Mouse (Mus musculus): ENCODE results near the gene Mblac1.

Gene Mblac1

GRCm38 (mm10) chr5:138233778-138234177 is 39.7 kb downstream of the Mblac1 start:
- H3K27me3 ChIP-seq (ENCODE audit: control insufficient read depth, insufficient read depth, low read length, poor library complexity, severe bottlenecking): no peaks in the 10 kb centered on the region
- DNase-seq (ENCODE audit: low read depth, low spot score): no peak
- no peaks in the 10 kb centered on the region for H3K36me3 ChIP-seq (ENCODE audit: control insufficient read depth, insufficient read depth, low read length, poor library complexity, severe bottlenecking)

GRCm38 (mm10) chr5:138234224-138234623 is 40.1 kb downstream of the Mblac1 start:
- H3K27me3 ChIP-seq (ENCODE audit: control insufficient read depth, insufficient read depth, low read length, poor library complexity, severe bottlenecking): no peaks in the 10 kb centered on the region
- no peak for DNase-seq (ENCODE audit: low read depth, low spot score)
- no peaks in the 10 kb centered on the region for H3K36me3 ChIP-seq (ENCODE audit: control insufficient read depth, insufficient read depth, low read length, poor library complexity, severe bottlenecking)

- no peaks in the 10 kb centered on the region for H3K36me3 ChIP-seq (ENCODE audit: control insufficient read depth, insufficient read depth, low read length, poor library complexity, severe bottlenecking)
- H3K27me3 ChIP-seq (ENCODE audit: control insufficient read depth, insufficient read depth, low read length, poor library complexity, severe bottlenecking): no peaks in the 10 kb centered on the region
- DNase-seq (ENCODE audit: low read depth, low spot score): no peak
Measured at GRCm38 (mm10) chr5:138241511-138241910, 47.4 kb downstream of the Mblac1 start.
